Mouse (Mus musculus): ENCODE data around the gene Stim2.

DNA sequence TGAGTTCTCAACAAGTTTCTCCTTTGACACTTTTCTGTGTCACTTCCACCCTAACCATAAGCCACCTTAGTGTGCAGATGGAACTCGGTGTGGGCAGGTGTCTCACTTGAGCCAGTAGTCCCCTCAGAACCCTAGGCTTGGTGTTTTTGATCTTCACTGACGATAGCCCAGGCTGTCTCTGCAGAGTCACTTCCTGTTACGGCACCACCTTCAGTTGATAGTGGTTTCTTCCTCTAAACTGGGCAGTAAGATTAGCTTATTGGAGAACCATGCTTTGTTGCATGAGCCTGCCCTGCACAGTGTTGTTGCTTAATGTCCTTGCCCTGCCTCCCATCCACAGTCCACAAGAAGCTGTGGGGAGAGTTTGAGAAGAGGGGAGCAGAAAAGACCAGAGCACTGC is 47.2 kb downstream of the Stim2 start:
- TF ChIP-seq EP300 (IDR thresholded peaks at IDR 0.05; ENCODE audit: low read depth): no peak
- TF ChIP-seq CTCF (IDR thresholded peaks at IDR 0.05; ENCODE audit: low read depth): no peak
